Mouse (Mus musculus): ENCODE data around the gene Lmx1a.

The Lmx1a gene

DNA sequence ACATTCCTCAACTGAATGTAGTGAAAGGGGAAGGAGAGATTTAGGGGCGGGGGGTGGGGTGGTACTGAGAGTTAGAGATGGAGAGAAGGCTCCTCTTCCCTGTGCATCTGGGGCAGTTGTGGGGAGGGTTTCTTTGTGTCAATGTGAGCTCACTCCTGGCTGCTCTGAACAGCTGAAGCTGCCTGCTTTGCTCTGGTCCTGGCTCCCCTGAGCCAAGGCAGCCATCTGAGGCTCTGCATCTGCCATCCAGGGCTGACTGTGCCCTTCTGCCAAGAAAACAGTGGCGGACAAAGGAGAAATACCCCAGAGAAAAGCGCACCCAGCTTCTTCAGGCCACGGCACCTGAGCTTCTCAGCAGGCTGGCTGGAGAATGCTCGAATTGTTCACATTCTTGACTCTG lies 199.1 kb downstream of the Lmx1a start:
- DNase-seq (ENCODE audit: low read depth, low spot score) = no peak

DNA sequence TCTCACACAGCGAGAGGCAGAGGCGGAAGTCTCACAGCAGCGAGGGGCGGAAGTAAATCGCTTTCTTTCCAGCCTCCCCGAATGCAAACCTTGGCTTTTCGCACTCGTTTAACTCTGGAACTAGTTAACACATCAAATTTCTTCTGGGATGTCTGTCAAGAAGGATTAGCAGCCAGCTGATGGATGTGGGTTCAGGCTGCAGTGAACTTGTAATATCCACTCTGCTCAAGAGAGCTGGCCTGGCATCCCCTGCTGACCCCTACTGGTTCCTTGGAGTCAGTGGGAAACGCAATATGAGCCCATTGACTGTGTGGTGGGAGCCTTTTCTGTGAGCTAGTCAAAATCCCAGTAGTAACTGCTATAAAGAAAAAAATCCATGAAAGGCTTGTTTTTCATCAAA lies 199.8 kb downstream of the Lmx1a start:
- no peak for DNase-seq (ENCODE audit: low read depth, low spot score)

DNA sequence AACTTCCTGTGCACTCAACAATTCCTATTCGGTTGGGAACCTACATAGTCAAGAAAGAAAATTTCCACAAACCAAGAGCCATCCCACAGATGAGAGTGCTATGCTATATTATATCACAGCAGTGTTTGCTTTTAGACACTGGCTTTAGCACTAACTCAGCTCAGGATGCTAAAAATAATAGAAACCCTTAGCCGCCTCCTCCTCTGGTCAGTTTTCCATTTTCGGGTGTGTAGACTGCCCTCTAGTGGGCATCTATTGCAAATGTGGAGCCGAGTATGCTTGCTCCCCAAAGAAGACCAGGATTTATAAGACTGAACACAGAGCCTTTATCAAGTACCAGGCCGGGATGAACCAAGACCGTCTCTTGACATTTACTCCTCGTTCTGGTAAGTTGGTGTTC lies 207.2 kb downstream of the Lmx1a start:
- peak; percentile 29 for DNase-seq (ENCODE audit: low read depth, low spot score)

Data from retina, adult 2 months (tissue).